Mouse (Mus musculus) kidney, embryonic 14.5 days (tissue): ENCODE measurements around the gene Swap70. TPM values are rescaled to one million over a fixed set of nuclear protein-coding genes. Genes with fewer than 3 reads are reported as not detected.

Source experiments
- ATAC-seq: fragments of 200-750 bp; cut with Nextera tagmentation; 2 replicates; pipeline ENCODE4 v1.8.0; 2017; ENCODE audit warnings: moderate number of reproducible peaks, mild to moderate bottlenecking, moderate TSS enrichment, moderate library complexity; ENCODE audit not compliant: low FRiP score, low TSS enrichment
- H3K27ac ChIP-seq: fragments of 300-500 bp; sonication (generic); 2 replicates; pipeline ENCODE4 v1.5.1; 2014; ENCODE audit warnings: low read depth, mild to moderate bottlenecking, low read length, moderate library complexity, mixed read lengths
- H3K27me3 ChIP-seq: fragments of 300-500 bp; sonication (generic); 2 replicates; pipeline ENCODE4 v1.6.1; 2014; ENCODE audit warnings: mild to moderate bottlenecking, low read length; ENCODE audit not compliant: control insufficient read depth, insufficient read depth
- H3K36me3 ChIP-seq: fragments of 300-500 bp; sonication (generic); 2 replicates; pipeline ENCODE4 v1.6.1; 2014; ENCODE audit warnings: low read length, mixed read lengths; ENCODE audit not compliant: control insufficient read depth, insufficient read depth
- H3K4me1 ChIP-seq: fragments of 300-500 bp; sonication (generic); 2 replicates; pipeline ENCODE4 v1.6.1; 2014; ENCODE audit warnings: low read length, mixed read lengths; ENCODE audit not compliant: control insufficient read depth, insufficient read depth
- H3K4me2 ChIP-seq: fragments of 300-500 bp; sonication (generic); replicated peaks from 2 replicates; pipeline ENCODE4 v1.6.1; 2014; ENCODE audit warnings: low read depth, mild to moderate bottlenecking, low read length
- H3K4me3 ChIP-seq: fragments of 300-500 bp; sonication (generic); 2 replicates; pipeline ENCODE4 v1.5.1; 2014; ENCODE audit warnings: mild to moderate bottlenecking, low read length
- H3K9ac ChIP-seq: fragments of 300-500 bp; sonication (generic); 2 replicates; pipeline ENCODE4 v1.6.1; 2014; ENCODE audit warnings: low read depth, mild to moderate bottlenecking, low read length, moderate library complexity
- H3K9me3 ChIP-seq: fragments of 300-500 bp; sonication (generic); 2 replicates; pipeline ENCODE4 v1.6.1; 2016; ENCODE audit warnings: low read length; ENCODE audit not compliant: control insufficient read depth
- WGBS: fragments of 180-500 bp; shearing (Covaris S2); extraction: QIAGEN DNeasy Blood & Tissue Kit; methylation state at CpG from one replicate; pipeline ENCODE4 v1.1.7; 2014; 5-methylcytosine and 5-hydroxymethylcytosine counted together
- polyA plus RNA-seq: library from polyadenylated mRNA; unstranded; fragments of >200 nt; fragmentation: Nextera tagmentation; extraction: Ambion mirVana; gene quantifications from 2 replicates; pipeline ENCODE4 v1.2.1, GENCODE M21; 2014

The Swap70 gene
- polyA plus RNA-seq, 1 experiment from 2014 or later, result 30.3 TPM

GRCm38 (mm10) chr7:110262661-110263060 is 41.1 kb downstream of the Swap70 start:
- no peaks in the 10 kb centered on the region for H3K36me3 ChIP-seq
- H3K27ac ChIP-seq, result no peak overlapping the region
- no peaks in the 10 kb centered on the region for H3K27me3 ChIP-seq
- WGBS, result 70% methylated on average over 1 of the region's 1 CpGs
- H3K4me2 ChIP-seq, result no peak overlapping the region
- no peak for ATAC-seq
- H3K4me3 ChIP-seq, result no peak overlapping the region
- H3K4me1 ChIP-seq, result peaks cover 3% of the 10 kb centered on the region; the same call in 1 of the 2 replicates
- H3K9me3 ChIP-seq, result no peaks in the 10 kb centered on the region
- H3K9ac ChIP-seq, result no peak overlapping the region

- Histone ChIP-seq H3K4me2 (no peak overlapping the region), H3K9ac (no peak overlapping the region), H3K27ac (no peak overlapping the region), H3K4me1 (peaks cover 2% of the 10 kb centered on the region; the same call in 1 of the 2 replicates), H3K36me3 (no peaks in the 10 kb centered on the region), H3K27me3 (no peaks in the 10 kb centered on the region), H3K9me3 (no peaks in the 10 kb centered on the region), H3K4me3 (no peak overlapping the region)
- ATAC-seq, result no peak
- 75% methylated on average over 1 of the region's 1 CpGs for WGBS
These were observed 42.0 kb downstream of the Swap70 start for GRCm38 (mm10) chr7:110263474-110263873.

GRCm38 (mm10) chr7:110265796-110266195 is 44.3 kb downstream of the Swap70 start:
- WGBS, result 32% methylated on average over 7 of the region's 7 CpGs
- 0 out of 2 replicates have a peak, but pooled peaks have one; percentile 16 for ATAC-seq
- peaks cover 14% of the 10 kb centered on the region; the same call in 1 of the 2 replicates for H3K36me3 ChIP-seq

GRCm38 (mm10) chr7:110267014-110267413 is 45.5 kb downstream of the Swap70 start:
- no peak for ATAC-seq
- Histone ChIP-seq H3K36me3 (peaks cover 14% of the 10 kb centered on the region; the same call in 1 of the 2 replicates), H3K27ac (no peak overlapping the region), H3K4me3 (no peak overlapping the region), H3K4me1 (no peaks in the 10 kb centered on the region; the same call in 1 of the 2 replicates), H3K4me2 (no peak overlapping the region), H3K9me3 (no peaks in the 10 kb centered on the region), H3K27me3 (no peaks in the 10 kb centered on the region), H3K9ac (no peak overlapping the region)

More at GRCm38 (mm10) chr7:110265796-110266195, 44.3 kb downstream of the Swap70 start:
- Histone ChIP-seq H3K4me2 (no peak overlapping the region), H3K27ac (no peak overlapping the region), H3K27me3 (no peaks in the 10 kb centered on the region), H3K4me1 (no peaks in the 10 kb centered on the region), H3K9me3 (no peaks in the 10 kb centered on the region), H3K9ac (no peak overlapping the region), H3K4me3 (no peak overlapping the region)

- Histone ChIP-seq H3K36me3 (peaks cover 14% of the 10 kb centered on the region; the same call in 1 of the 2 replicates), H3K4me3 (no peak overlapping the region), H3K9me3 (no peaks in the 10 kb centered on the region), H3K27ac (no peak overlapping the region), H3K27me3 (no peaks in the 10 kb centered on the region), H3K9ac (no peak overlapping the region), H3K4me1 (no peaks in the 10 kb centered on the region; the same call in 1 of the 2 replicates), H3K4me2 (no peak overlapping the region)
- 90% methylated on average over 9 of the region's 9 CpGs for WGBS
- no peak for ATAC-seq
These were observed 46.5 kb downstream of the Swap70 start for GRCm38 (mm10) chr7:110267994-110268393.

- H3K4me3 ChIP-seq, result no peak overlapping the region
- no peak overlapping the region for H3K27ac ChIP-seq
- no peak for ATAC-seq
- no peaks in the 10 kb centered on the region for H3K9me3 ChIP-seq
- 86% methylated on average over 4 of the region's 4 CpGs for WGBS
- H3K4me1 ChIP-seq, result no peaks in the 10 kb centered on the region; the same call in 1 of the 2 replicates
- no peak overlapping the region for H3K4me2 ChIP-seq
- H3K27me3 ChIP-seq, result no peaks in the 10 kb centered on the region
- H3K36me3 ChIP-seq, result peaks cover 19% of the 10 kb centered on the region; the same call in 1 of the 2 replicates
- H3K9ac ChIP-seq, result no peak overlapping the region
These were observed 47.0 kb downstream of the Swap70 start for GRCm38 (mm10) chr7:110268511-110268910.

- no peaks in the 10 kb centered on the region; the same call in 1 of the 2 replicates for H3K4me1 ChIP-seq
- 85% methylated on average over 14 of the region's 14 CpGs for WGBS
- H3K4me3 ChIP-seq, result no peak overlapping the region
- H3K27ac ChIP-seq, result no peak overlapping the region
- H3K27me3 ChIP-seq, result no peaks in the 10 kb centered on the region
- H3K4me2 ChIP-seq, result no peak overlapping the region
- H3K36me3 ChIP-seq, result peaks cover 30% of the 10 kb centered on the region
- no peaks in the 10 kb centered on the region for H3K9me3 ChIP-seq
- no peak for ATAC-seq
- no peak overlapping the region for H3K9ac ChIP-seq
These were observed 48.3 kb downstream of the Swap70 start for GRCm38 (mm10) chr7:110269777-110270176.

GRCm38 (mm10) chr7:110270455-110270854 is 48.9 kb downstream of the Swap70 start:
- peaks cover 36% of the 10 kb centered on the region for H3K36me3 ChIP-seq
- no peak for ATAC-seq
- no peak overlapping the region for H3K4me2 ChIP-seq
- H3K9me3 ChIP-seq, result no peaks in the 10 kb centered on the region
- H3K27me3 ChIP-seq, result no peaks in the 10 kb centered on the region
- H3K9ac ChIP-seq, result no peak overlapping the region
- 81% methylated on average over 7 of the region's 7 CpGs for WGBS
- H3K4me3 ChIP-seq, result no peak overlapping the region
- H3K4me1 ChIP-seq, result no peaks in the 10 kb centered on the region; the same call in 1 of the 2 replicates
- no peak overlapping the region for H3K27ac ChIP-seq

- Histone ChIP-seq H3K9me3 (no peaks in the 10 kb centered on the region), H3K4me1 (no peaks in the 10 kb centered on the region; the same call in 1 of the 2 replicates), H3K27me3 (no peaks in the 10 kb centered on the region), H3K9ac (no peak overlapping the region), H3K4me2 (no peak overlapping the region), H3K27ac (peak overlapping the region; percentile 74; the same call in 1 of the 2 replicates), H3K36me3 (peaks cover 46% of the 10 kb centered on the region), H3K4me3 (no peak overlapping the region)
- 32% methylated on average over 9 of the region's 9 CpGs for WGBS
- peak; percentile 75 for ATAC-seq
These were observed 50.3 kb downstream of the Swap70 start for GRCm38 (mm10) chr7:110271814-110272213.
